ENCODE assay signal across 25 mouse cellular contexts in genomic region chr12:103103041-103103440, GRCm38 (mm10).
"Had no signal": no experiment of that assay in that cellular context is flagged by ENCODE, and none has a peak within 500 bp of the region (broad histone marks: within the 10 kb centered on the region; RNA-seq: fewer than 3 reads in every experiment).

No protein-coding gene starts in this region.

- ATAC-seq: forebrain, embryonic 13.5 days; forebrain, embryonic 14.5 days; forebrain, embryonic 15.5 days; forebrain, embryonic 16.5 days; forebrain, postnatal 0 days had no signal

- H3K9me3 ChIP-seq: embryonic facial prominence, embryonic 10.5 days; embryonic facial prominence, embryonic 12.5 days; embryonic facial prominence, embryonic 13.5 days; embryonic facial prominence, embryonic 15.5 days; forebrain, embryonic 10.5 days; forebrain, embryonic 12.5 days; forebrain, embryonic 13.5 days; forebrain, embryonic 15.5 days had no signal

- H3K36me3 ChIP-seq: embryonic facial prominence, embryonic 10.5 days; embryonic facial prominence, embryonic 12.5 days; embryonic facial prominence, embryonic 13.5 days; embryonic facial prominence, embryonic 15.5 days; forebrain, embryonic 10.5 days had no signal

- H3K27me3 ChIP-seq: embryonic facial prominence, embryonic 12.5 days; embryonic facial prominence, embryonic 13.5 days; embryonic facial prominence, embryonic 15.5 days; forebrain, embryonic 12.5 days; forebrain, embryonic 13.5 days; forebrain, embryonic 15.5 days had no signal

- H3K4me1 ChIP-seq: embryonic facial prominence, embryonic 12.5 days; embryonic facial prominence, embryonic 15.5 days; forebrain, embryonic 13.5 days; forebrain, embryonic 15.5 days had no signal

- H3K4me2 ChIP-seq: forebrain, embryonic 12.5 days; forebrain, embryonic 13.5 days; forebrain, embryonic 15.5 days had no signal

- H3K4me3 ChIP-seq: embryonic facial prominence, embryonic 12.5 days; embryonic facial prominence, embryonic 13.5 days; embryonic facial prominence, embryonic 15.5 days; erythroblast, embryonic 14.5 days; forebrain, embryonic 12.5 days; forebrain, embryonic 13.5 days; forebrain, embryonic 15.5 days; gastrocnemius, adult 2 months; heart, adult 2 months had no signal

- DNase-seq: cerebellum, adult 2 months; cerebellum, adult 8-10 months; cerebellum, adult 9-10 months; cerebellum, adult 9-11 months; cerebellum, postnatal 14 days; cerebellum, postnatal 25 days; cerebellum, postnatal 36 days; forebrain, postnatal 0 days; gastrocnemius, adult 2 months; gastrocnemius, postnatal 10 days; gastrocnemius, postnatal 14 days; gastrocnemius, postnatal 25 days; gastrocnemius, postnatal 36 days; heart, adult 2 months had no signal

- H3K27ac ChIP-seq: embryonic facial prominence, embryonic 10.5 days; embryonic facial prominence, embryonic 12.5 days; embryonic facial prominence, embryonic 13.5 days; embryonic facial prominence, embryonic 15.5 days; forebrain, embryonic 10.5 days; forebrain, embryonic 12.5 days; forebrain, embryonic 13.5 days; forebrain, embryonic 15.5 days; gastrocnemius, adult 2 months; heart, adult 2 months had no signal

- H3K9ac ChIP-seq: embryonic facial prominence, embryonic 12.5 days; embryonic facial prominence, embryonic 13.5 days; embryonic facial prominence, embryonic 15.5 days; forebrain, embryonic 12.5 days; forebrain, embryonic 13.5 days; forebrain, embryonic 15.5 days; forebrain, postnatal 0 days had no signal
